Mouse (Mus musculus) retina, adult 2 months (tissue): Measurements from ENCODE around the gene Med11.
"Not testable (repeated sequence)": the region's sequence is repeated elsewhere in the genome, so short reads cannot be mapped to it uniquely, and the experiment has no call there.

Experiments used
- DNase-seq: peaks from one replicate; pipeline ENCODE4 v3.0.0-alpha.2; 2012; ENCODE audit warnings: low read depth, low spot score

The Med11 gene

DNA sequence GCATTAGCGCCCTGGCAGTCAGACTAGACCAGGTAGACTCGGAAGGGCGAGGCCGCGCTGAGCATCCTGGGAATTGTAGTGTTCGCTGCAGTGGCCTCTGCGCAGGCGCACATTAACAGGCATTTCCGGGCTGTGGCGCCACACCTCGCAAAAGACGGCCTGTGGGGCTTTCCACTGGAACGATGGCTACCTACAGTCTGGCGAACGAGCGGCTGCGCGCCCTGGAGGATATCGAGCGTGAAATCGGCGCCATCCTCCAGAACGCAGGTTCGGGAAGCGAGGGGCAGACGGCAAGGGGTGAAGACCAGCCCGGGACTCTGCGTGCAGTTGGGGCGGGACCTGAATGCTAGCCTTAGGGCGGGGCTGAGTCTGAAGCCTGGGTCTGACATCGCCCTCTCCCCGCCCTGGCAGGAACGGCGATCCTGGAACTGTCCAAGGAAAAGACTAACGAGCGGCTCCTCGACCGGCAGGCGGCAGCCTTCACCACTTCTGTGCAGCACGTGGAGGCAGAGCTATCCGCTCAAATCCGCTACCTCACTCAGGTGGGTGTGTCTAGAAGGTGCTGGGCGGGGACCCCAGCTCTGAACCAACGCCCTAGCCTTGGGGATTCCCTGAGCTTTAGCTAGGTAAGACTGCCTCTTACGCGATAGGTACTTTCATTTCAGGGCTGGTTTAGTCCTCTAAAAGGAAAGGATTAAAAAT, at the start of gene Med11:
Gene Med11 (plus strand): TSS at position 123 of the 702 bp plus-strand sequence.
- peak; percentile 85 for DNase-seq

DNA sequence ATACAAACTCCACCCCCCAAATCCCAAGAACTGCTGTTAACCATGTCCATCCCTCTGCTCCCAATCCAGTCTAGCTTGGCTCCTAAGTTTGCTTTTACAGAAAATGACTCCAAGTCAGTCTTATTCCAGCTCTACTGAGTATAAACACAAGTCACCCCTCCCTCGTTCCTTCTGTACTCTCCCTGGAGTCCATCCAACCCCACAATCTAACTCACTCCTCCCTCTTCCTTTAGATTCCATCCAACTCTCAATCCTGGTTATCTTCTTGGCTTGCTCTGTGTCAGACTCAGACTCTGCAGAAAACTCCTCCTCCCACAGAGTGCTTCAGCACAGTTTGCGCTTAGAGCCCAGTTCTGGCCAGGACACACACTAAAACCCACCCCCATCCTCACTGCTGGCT, 48.1 kb upstream of the Med11 start:
- DNase-seq: no peak

DNA sequence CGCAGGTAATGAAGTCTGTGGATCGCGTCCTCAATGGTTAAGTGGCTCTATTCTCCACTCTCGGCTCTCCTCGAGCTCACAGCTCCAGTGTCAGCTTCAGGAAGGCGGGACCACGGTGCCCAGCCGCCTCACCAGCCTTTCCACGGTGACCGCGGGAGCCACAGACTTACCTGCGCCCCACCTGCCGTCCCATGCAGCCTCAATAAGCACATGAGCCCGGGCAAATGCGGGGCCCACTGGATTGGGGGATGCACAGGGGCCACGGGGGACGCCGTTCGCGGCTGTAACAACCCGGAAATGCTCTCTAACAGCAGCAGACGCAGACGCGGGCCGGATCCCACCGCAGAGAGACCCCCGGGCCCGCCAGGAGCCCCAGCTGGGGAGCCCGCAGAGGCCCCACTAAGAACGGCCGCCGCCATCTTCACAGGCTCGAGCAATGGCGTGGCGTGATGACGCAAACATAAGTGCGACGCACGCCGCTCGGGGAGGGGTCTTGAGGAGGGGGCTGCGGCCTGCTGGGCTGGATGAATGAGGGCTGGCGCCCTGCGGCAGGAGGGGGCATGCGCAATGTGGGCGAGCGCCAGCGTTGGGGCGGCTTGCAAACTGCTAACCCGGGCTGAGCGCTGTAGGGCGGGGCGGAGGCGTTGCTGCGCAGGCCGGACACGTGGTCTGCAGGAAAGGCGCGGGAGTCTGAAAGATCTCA, 42.0 kb upstream of the Med11 start, which contains the start of gene Pelp1:
Gene Pelp1 (minus strand): TSS at position 438 of the 703 bp plus-strand sequence.
- DNase-seq: peak; percentile 64

DNA sequence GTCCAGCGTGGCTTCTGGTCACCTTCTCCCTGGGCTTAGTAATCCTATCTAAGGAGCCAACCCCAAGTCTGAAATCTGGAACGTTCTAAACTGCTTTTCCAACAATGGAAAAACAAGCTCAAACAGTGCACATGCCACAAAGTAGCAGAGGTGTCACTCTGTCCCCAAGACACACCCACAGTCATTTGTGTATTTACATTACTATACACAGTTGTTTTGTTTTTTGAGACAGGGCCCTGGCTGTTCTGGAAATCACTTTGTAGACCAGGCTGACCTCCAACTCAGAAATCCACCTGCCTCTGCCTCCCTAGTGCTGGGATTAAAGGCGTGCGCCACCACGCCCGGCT, 41.4 kb upstream of the Med11 start:
- DNase-seq: no peak

DNA sequence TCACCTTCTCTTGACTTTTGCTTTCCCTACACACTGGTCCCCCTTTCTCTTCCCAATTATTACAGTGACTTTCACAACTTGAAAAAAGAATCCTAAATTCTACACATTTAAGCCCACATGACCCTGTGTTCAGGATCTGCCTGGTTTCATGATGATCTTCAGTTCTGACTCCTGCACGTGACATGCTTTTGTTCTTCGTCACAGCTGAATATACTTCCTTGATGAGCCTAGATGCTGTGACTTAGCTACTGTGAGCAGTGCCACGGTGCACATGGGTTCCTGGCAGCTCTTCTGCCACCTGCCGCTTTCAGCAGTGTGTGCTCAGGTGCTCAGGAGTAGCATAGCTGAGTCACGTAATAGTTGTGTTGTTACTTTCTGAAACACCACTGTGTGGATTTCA, 39.1 kb upstream of the Med11 start:
- DNase-seq: no peak

DNA sequence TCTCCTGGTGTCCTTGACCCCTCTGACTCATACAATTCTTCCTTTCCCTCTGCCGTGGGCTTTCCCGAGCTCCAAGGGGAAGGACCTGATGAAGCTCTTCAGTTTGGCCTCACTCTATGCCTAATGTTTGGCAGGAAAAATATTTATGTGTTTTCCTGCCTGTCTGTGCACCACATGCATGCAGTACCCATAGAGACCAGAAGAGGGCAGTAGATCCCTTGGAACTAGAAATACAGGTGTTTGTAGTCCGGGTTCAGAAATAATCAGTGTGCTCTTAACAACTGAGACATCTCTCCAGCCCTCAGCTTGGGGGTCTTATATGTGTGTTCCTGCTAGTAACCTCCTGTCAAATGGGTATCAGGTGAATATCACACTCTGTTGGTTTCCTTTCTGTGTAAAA, 37.8 kb upstream of the Med11 start:
- peak; percentile 53 for DNase-seq

DNA sequence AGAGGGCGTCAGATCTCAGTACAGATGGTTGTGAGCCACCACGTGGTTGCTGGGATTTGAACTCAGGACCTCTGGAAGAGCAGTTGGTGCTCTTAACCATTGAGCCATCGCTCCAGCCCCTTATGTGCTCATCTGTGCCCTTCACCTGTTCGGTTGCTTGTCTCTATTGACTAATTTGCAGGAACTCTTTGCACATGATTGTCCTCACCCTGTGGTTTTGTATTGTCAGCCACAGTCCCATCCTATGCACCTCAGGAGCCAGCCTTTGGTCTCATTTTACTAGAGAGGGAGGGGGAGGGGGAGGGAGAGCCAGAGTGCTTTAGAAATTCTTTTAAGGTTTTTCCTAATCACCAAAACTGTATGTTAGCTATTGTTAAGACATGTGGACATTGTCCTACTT, 33.5 kb upstream of the Med11 start:
- no peak for DNase-seq

DNA sequence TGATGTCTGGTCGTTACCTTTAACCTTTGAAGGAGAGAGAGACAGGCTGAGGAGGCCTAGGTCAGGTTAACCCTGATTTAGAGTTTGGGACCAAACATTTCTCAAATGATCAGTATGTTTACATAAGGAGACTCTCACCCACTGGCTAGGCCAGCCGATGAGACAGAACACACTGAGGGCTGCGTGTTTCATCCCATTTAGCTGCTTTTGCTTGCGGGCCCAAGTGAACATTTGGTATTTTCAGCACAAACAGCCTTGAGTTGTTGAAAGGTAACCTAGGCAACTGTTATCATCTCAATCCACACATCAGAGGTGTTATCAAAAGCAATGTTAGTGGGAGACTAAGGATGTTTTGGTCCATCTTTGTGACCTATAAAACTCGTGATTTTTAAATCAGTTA, 32.2 kb upstream of the Med11 start:
- DNase-seq: no peak

DNA sequence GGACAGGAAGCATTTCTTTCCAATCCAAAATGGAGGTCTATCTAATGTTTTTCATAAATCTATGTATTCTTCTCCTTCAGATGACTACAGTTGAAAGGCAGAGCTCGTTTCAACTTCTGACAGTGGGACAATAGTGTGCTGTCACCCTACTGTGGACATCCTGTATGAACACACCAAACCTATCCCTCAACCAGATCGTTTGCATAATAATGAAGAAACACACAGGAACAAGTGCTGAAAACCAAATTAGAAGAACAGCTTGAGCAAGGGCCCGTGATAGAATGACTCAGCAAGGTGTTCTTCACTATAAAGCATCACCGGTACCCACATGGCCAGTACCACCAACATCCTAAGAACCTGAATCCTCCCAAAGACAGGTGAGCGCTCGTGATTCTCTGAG, 25.1 kb upstream of the Med11 start:
- not testable (repeated sequence) for DNase-seq

DNA sequence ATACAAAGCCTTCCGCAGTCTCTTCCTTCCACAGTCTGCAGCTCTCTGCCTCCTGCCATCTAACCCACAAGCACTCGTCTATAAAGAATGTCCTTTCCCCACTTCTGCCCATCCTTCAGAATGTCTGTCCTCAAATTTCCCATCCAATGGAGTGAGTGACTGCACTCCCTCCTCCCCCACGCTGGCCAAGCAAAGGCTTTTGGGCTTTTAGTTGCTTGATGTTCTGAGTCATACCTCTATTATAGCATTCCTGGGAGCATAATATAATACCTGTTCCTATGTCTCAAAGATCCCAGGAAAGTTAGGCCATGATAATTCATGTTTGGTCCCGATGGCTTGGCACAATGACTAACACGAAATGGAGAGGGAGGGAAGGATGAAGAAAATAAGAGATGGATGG, 20.1 kb upstream of the Med11 start:
- no peak for DNase-seq

DNA sequence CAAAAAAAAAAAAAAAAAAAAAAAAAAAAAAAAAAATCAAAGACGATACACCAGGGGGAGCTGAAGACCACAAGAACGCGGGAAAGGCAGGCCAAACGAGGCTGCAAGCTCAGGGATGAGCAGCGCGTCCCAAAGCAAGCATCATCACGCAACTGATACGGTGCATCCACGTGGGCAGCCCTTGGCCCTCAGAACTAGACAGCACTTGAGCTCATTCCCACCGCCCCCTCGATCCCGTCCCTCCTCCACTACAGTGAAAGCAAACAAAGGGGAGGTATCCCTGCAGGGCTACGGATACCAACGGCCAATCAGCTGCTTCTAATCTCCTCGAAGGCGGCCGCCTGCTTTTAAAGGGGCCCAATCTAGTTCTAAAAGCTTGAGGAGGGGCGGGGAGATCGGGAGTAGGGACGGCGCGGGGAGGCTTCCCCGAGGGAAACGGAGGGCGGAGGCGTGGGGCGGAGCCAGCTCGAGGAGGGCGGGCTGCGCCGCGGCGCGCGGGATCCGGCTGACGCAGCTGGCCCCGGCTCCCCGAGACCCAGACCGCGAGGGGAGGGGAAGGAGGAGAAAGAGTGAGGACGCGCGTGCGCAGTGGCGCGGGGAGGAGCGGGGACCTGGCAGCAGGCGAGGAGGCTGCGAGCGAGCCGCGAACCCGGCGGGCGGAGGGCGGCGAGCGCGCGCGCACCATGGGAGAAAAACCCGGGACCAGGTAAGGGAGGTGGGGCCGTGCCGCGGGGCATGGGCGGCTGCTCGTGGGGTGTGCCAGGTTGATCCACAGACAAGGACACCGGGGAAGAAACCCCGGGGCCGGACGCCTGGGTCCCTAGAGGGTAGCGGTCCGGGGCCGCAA, 19.4 kb upstream of the Med11 start, which contains the start of gene Arrb2:
Gene Arrb2 (plus strand): TSS at position 588 of the 847 bp plus-strand sequence.
- peak; percentile 91 for DNase-seq

DNA sequence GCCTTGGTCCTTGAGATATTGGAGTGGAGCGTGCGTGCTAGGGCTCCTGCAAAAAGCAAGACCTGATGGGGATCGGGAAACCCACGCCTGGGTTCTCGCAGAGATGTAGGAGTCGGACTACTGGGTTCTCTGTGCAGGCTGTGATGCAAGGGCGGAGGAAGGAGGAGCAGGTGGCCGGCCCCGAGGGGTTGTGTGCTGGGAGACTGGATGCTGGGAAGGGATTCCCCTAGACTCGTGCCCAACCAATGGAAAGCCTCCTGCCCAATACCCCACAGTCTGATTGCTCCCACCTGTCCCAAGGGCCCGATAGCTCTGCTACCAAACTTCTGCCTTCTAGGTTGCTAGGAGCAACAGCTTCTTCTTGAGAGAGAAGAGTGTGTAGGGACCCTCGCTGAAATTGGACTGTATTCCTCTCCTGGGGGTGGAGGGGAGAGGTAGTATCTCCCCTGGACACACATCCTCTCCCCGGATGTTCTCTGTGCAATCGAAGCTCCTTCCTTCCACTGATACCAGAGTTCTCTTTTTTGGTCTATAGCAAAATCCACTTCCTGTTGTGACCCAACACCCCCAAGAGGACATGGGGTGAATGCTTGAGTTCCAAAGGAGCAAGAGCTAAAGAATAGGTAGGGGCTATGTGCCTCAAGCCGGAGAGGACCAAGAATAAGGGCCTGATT, 18.7 kb upstream of the Med11 start:
- DNase-seq: no peak

DNA sequence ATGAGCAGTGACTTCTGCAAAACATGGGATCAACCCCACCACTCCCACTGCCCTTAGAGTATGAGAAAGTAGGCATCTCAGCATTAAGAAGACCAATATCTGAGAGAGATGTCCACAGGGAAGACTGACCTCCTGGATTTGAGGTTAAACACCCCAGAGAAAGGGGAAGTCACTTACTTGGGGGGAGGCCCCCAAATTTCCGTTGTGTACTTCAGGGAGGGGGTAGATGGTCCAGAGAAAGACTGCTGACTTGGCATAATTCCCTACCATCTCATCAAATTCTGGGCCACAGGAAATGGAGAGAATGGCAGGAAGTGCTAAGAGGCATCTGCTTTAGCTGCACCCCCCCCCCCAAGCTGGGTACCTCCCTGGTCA, 18.2 kb upstream of the Med11 start:
- no peak for DNase-seq

DNA sequence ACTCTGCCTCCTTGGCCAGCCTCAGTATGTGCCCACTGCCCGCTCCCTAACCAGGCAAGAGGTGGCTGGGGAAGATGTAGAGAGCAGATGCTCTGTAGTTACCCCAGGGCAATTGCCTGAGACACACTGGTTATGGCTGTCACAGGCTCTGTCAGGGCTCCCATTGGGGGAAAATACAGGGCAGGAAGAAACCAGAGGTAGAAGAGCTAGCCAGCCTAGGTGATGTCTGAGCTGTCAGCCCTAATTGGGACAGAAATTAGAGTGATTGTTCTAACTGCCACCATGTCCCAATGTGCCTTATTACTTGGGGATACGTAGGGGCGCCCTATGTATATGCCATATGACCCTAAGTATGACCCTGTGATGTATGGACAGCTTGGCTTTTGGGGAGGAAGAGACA, 17.8 kb upstream of the Med11 start:
- DNase-seq: no peak

DNA sequence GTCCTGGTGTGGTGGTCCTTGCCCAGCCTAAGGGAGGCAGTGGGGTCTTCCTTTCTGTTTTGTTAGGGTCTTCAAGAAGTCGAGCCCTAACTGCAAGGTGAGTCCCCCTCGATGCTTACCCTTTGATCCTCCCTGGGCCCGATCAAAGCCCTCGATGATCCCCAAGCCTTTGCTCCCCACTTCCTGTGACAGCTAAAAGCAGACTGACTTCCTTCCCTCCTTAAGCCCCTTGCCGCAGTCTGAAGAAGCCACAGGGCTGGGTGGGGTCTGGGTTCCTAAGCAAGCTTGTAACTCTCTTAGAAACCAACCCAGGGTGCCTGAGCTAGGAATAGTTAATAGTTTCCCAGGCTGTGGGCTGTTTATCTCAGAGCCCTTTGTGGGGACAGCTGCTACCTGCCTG, 16.2 kb upstream of the Med11 start:
- no peak for DNase-seq

DNA sequence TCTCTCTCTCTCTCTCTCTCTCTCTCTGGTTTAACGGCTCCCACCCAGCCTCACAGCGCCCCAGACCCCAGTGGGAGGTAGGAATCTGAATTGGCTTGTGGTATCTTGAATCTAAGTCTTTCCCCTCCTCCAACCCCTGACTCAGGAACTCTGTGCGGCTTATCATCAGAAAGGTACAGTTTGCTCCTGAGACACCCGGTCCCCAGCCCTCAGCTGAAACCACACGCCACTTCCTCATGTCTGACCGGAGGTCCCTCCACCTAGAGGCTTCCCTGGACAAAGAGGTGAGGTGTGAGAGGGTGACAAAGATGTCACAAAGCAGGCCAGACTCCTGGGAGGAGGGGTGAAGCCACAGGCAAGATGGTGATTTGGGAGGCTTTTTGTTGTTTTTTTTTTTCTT, 14.3 kb upstream of the Med11 start:
- no peak for DNase-seq

DNA sequence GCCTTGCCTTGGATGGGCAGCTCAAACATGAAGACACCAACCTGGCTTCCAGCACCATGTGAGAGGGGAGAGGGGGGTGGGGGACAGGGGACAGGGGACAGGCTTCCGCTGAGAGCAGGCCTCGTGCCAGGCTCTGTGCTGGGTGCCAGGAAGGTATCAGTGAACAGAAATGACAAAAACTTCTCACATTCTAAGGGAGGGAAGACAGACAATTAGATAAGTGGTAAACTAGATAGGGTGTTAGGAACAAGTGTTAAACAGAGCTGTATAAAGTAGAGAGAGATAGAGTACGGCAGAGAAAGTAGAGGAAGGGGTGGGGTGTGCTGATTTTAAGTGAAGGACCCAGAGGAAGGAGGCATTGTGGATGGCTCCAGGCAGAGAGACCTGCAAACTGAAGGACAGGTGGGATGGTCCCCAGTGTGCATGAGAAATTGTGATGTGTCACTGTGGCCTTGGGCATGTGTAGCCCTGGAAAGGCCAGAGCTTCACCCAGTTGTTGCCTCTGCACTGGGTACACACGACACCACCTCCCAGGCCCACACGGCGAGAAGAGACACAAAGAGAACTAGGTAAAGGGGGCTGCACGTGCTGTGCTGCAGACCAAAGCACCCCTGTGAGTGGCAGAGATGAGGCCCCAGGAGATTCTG, 12.9 kb upstream of the Med11 start:
- DNase-seq: no peak

DNA sequence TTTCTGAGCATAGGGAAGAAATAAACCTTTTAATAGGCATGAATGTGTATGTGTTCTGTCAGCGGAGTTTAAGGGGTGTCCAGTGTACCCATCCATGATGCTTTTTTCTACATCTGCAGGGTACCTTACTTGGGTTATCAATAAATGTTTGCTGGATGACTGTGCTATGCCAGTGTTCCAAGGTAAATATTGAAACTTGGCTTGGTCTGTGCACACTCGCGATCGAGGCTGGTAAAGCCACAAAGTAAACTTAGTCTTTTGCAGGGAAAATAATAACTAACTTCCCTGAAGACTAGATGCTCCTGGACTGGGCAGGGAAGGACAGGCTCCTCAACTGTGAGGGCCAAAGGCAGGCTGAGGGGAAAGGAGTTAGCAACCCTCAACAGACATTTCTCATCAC, 11.1 kb upstream of the Med11 start:
- DNase-seq: no peak

DNA sequence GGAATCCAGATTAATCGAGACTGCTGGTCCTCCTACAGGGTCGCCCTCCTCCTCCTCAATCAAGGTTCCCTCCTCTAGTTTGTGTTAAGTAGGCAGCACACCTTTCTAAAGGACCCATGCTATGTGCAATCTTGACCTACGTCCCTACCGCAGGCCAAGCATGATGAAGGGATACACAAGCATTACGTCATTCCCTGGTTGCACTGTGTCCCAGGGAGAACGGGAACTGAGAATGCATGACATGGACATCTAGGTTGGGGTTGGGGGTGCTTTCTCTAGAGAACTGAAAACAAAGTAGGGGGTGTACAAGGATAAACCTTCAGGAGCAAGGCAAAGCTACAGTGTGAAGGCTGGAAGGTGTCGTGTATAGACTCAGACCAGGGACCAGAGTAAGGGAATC, 9.8 kb upstream of the Med11 start:
- no peak for DNase-seq

DNA sequence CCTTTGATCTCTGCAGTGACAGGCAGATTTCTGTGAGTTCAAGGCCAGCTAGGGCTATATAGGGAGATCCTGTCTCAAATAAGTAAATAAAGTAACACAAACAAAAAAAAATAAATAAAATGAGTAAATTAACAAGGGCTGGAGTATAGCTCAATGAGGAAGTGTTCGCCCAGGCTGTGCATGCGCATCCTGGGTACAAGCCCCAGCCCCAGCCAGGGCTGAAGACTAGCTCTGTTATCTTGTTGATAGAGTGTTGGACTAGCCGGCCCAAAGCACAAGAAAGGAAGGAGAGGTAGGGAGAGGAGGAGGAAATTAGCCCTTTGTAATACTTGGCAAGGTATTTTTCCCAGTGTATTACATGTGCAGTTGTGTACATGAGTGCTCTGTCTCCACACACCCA, 7.8 kb upstream of the Med11 start:
- DNase-seq: no peak

DNA sequence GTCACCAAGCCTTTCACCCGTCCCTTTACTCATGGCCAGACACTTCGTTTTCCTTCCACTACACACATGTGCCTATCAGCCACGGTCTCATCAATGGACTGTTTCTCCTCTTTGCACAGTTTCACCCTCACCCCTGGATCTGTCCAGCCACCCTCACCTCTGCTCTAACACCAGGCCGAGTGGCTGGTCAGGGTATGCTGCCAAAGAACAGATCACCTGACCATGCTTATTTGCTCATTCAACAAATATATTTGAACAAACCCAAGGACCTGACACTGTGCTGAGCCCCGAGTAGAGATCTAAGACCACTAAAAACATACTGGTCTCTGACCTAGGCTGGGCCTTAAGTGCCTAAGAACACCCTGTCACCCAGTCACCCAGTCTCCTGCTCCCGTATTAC, 7.1 kb upstream of the Med11 start:
- no peak for DNase-seq

DNA sequence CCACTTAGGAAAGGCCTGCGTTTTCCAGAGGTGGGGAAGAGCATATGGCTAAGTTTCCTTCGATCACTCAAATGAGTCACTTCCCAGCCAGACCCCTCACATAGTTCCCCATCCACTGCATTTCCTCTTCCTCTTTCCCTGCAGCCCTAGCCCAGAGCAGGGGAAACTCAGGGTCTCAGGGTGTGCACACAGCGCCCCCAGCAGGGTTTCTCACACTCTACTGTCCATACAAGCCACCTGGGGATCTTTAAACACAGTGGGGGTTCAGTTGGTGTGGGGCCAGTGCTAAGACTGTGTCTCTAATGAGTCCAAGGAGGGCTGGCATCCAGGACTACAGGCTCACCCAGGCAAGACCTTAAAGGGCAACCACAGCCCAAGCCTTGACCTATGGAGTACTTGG, 5.0 kb upstream of the Med11 start:
- DNase-seq: no peak
